ENCODE assay signal across 8 mouse cellular contexts in the genomic region with DNA sequence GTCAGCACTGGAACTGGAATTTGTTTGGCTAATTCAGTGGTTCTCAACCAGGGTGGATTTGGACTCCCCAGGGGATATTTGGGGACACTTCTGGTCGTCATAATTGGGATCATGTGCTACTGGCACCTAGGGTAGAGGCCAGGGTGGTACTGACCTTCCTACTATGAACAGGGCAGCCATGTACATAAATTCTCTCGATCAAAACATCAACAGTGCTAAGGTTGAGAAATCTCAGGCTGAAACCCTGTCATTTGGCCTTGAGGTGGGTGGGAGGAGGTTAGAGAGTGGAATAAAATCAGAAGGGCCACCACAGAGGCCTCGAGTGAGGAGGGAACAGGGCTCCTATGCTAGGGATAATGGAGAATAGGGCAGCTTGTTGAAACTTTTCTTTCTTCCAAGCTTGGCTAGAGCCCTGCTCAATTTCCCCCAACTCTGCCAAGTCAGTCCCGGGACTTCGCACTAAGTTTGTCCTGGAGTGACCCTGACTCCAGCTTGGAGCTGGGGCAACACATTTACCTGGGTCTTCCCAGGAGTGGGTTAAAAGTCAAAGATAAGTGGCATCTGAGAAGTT. TPM values are rescaled to one million over a fixed set of nuclear protein-coding genes. Genes with fewer than 3 reads are reported as not detected.
DNase-seq lines count a peak whose midpoint lies in the region; ATAC-seq and TF ChIP-seq lines count a peak whose summit lies in the region.

No protein-coding gene starts in this region.

- 68% methylated on average over 5 of the region's 5 CpGs for WGBS in lung, embryonic 14.5 days
- WGBS in lung, adult 2 months, result 37% methylated on average over 5 of the region's 5 CpGs
- WGBS in heart, embryonic 14.5 days, result 76% methylated on average over 5 of the region's 5 CpGs
- WGBS in limb, embryonic 15.5 days, result 66% methylated on average over 5 of the region's 5 CpGs

- peaks cover 23% of the 10 kb centered on the region for H3K4me1 ChIP-seq in lung, embryonic 14.5 days (ENCODE audit: insufficient read depth)
- peaks cover 22% of the 10 kb centered on the region for H3K4me1 ChIP-seq in lung, adult 2 months (ENCODE audit: control insufficient read depth, insufficient read depth, low read length)
- H3K4me1 ChIP-seq in bone marrow macrophage, adult 2 months (ENCODE audit: control insufficient read depth, insufficient read depth, low read length), result peaks cover 58% of the 10 kb centered on the region
- peaks cover 23 to 37% of the 10 kb centered on the region in 2 experiments for H3K4me1 ChIP-seq in heart, embryonic 14.5 days (ENCODE audit: control insufficient read depth in 2 of 2, insufficient read depth in 2 of 2, low read length in 2 of 2)
- peaks cover 48% of the 10 kb centered on the region for H3K4me1 ChIP-seq in limb, embryonic 15.5 days

- no peak for ATAC-seq in lung, embryonic 14.5 days (ENCODE audit: insufficient read depth)
- no peak for ATAC-seq in heart, embryonic 14.5 days (ENCODE audit: insufficient number of reproducible peaks, insufficient read depth, low FRiP score, low read depth)
- no peak for ATAC-seq in limb, embryonic 15.5 days (ENCODE audit: insufficient number of reproducible peaks, low FRiP score, low TSS enrichment, low read depth)

- DNase-seq in lung, embryonic 14.5 days, result no peak
- DNase-seq in lung, adult 2 months, result no peak
- no peak for DNase-seq in left cerebral cortex, adult 8-10 months (ENCODE audit: low spot score in 2 of 2)
- no peak for DNase-seq in cerebellum, postnatal 14 days
- no peak for DNase-seq in spleen, adult 12 weeks (ENCODE audit: low spot score)

- H3K27me3 ChIP-seq in lung, embryonic 14.5 days (ENCODE audit: insufficient read depth, low read length), result no peaks in the 10 kb centered on the region
- no peaks in the 10 kb centered on the region for H3K27me3 ChIP-seq in heart, embryonic 14.5 days (ENCODE audit: control insufficient read depth, insufficient read depth, low read length)
- no peaks in the 10 kb centered on the region for H3K27me3 ChIP-seq in limb, embryonic 15.5 days

- peak overlapping the region; percentile 96 for H3K27ac ChIP-seq in lung, embryonic 14.5 days (ENCODE audit: low read depth)
- H3K27ac ChIP-seq in bone marrow macrophage, adult 2 months (ENCODE audit: insufficient read depth, low read depth, low read length), result peak overlapping the region; percentile 100
- peak overlapping the region; percentile 73 to 96; a peak in 3 of 4 replicates for H3K27ac ChIP-seq in heart, embryonic 14.5 days (replicated peaks in 1 of 2; ENCODE audit: control insufficient read depth in 1 of 2, insufficient read depth in 1 of 2, low read depth in 2 of 2, low read length in 2 of 2)
- H3K27ac ChIP-seq in limb, embryonic 15.5 days, result peak overlapping the region; percentile 97

- no peaks in the 10 kb centered on the region for H3K36me3 ChIP-seq in lung, embryonic 14.5 days (ENCODE audit: insufficient read depth)
- peaks cover 8% of the 10 kb centered on the region for H3K36me3 ChIP-seq in heart, embryonic 14.5 days (ENCODE audit: control insufficient read depth, insufficient read depth, low read length)
- H3K36me3 ChIP-seq in limb, embryonic 15.5 days, result no peaks in the 10 kb centered on the region

- no peak for TF ChIP-seq CTCF in lung, embryonic 14.5 days (IDR thresholded peaks at IDR 0.05; ENCODE audit: low read depth)
- no peak for TF ChIP-seq CTCF in lung, adult 2 months (IDR thresholded peaks at IDR 0.05; ENCODE audit: insufficient read depth, low read length)
- TF ChIP-seq CTCF in bone marrow macrophage, adult 2 months (IDR thresholded peaks at IDR 0.05; ENCODE audit: low read depth, low read length), result no peak

- TF ChIP-seq POLR2A in lung, adult 2 months (IDR thresholded peaks at IDR 0.05; ENCODE audit: borderline replicate concordance, extremely low read depth, low read depth, low read length), result no peak
- TF ChIP-seq POLR2A in bone marrow macrophage, adult 2 months (IDR thresholded peaks at IDR 0.05; ENCODE audit: borderline replicate concordance, low read depth, low read length), result no peak

- no peak overlapping the region for H3K9ac ChIP-seq in lung, embryonic 14.5 days
- H3K9ac ChIP-seq in heart, embryonic 14.5 days (ENCODE audit: low read length), result peak overlapping the region; percentile 75; the same call in 1 of the 2 replicates
- H3K9ac ChIP-seq in limb, embryonic 15.5 days, result no peak overlapping the region

- H3K4me3 ChIP-seq in lung, embryonic 14.5 days (ENCODE audit: low read depth, low read length), result peak overlapping the region; percentile 37; the same call in 1 of the 2 replicates
- no peak overlapping the region for H3K4me3 ChIP-seq in lung, adult 2 months (replicated peaks; ENCODE audit: extremely low read depth, low read depth, low read length)
- H3K4me3 ChIP-seq in bone marrow macrophage, adult 2 months (ENCODE audit: insufficient read depth, low read length), result no peak overlapping the region
- no peak overlapping the region for H3K4me3 ChIP-seq in heart, embryonic 14.5 days (ENCODE audit: control insufficient read depth in 1 of 2, insufficient read depth in 1 of 2, low read depth in 1 of 2, low read length in 2 of 2)
- H3K4me3 ChIP-seq in limb, embryonic 15.5 days, result no peak overlapping the region

- H3K9me3 ChIP-seq in lung, embryonic 14.5 days (ENCODE audit: low read depth, low read length), result no peaks in the 10 kb centered on the region
- H3K9me3 ChIP-seq in heart, embryonic 14.5 days (ENCODE audit: control insufficient read depth, low read length), result no peaks in the 10 kb centered on the region
- H3K9me3 ChIP-seq in limb, embryonic 15.5 days, result no peaks in the 10 kb centered on the region

- peak overlapping the region; percentile 74 for H3K4me2 ChIP-seq in lung, embryonic 14.5 days
- peak overlapping the region; percentile 84; the same call in 1 of the 2 replicates for H3K4me2 ChIP-seq in heart, embryonic 14.5 days (ENCODE audit: low read length)
- 0 out of 2 replicates have a peak overlapping the region, but pooled peaks have one; percentile 70 for H3K4me2 ChIP-seq in limb, embryonic 15.5 days

RNA-seq across cellular contexts. Expression of a gene that starts 2.3 kb away (rescaled TPM):
- polyA plus RNA-seq in lung, embryonic 14.5 days (2014; fragmentation: Nextera tagmentation; extraction: Ambion mirVana), result 18.0 and 24.2 TPM in 2 replicates
- 15.3 and 29.6 TPM in 2 replicates for polyA plus RNA-seq in lung, adult 2 months (2012; rRNA removed)
- 3.6 and 4.3 TPM in 2 replicates for polyA plus RNA-seq in bone marrow macrophage, adult 2 months (2012; ENCODE audit: insufficient read depth, insufficient read length, missing spikeins)
- polyA plus RNA-seq in heart, embryonic 14.5 days (2014; fragmentation: Nextera tagmentation; extraction: Ambion mirVana), result 10.3 and 13.4 TPM in 2 replicates
- 28.2 and 30.8 TPM in 2 replicates for polyA plus RNA-seq in limb, embryonic 15.5 days (2015; fragmentation: Nextera tagmentation; extraction: Ambion mirVana)
- under 1 TPM; 0.62 to 0.99 (median 0.82) TPM for total RNA-seq in left cerebral cortex, adult 8-10 months (2022)

RNA-seq across cellular contexts. Expression of a gene that starts 4.7 kb away (rescaled TPM):
- 4.1 and 4.6 TPM in 2 replicates for polyA plus RNA-seq in lung, embryonic 14.5 days (2014; fragmentation: Nextera tagmentation; extraction: Ambion mirVana)
- 27.9 and 29.9 TPM in 2 replicates for polyA plus RNA-seq in lung, adult 2 months (2012; rRNA removed)
- 41.1 and 46.6 TPM in 2 replicates for polyA plus RNA-seq in bone marrow macrophage, adult 2 months (2012; ENCODE audit: insufficient read depth, insufficient read length, missing spikeins)
- polyA plus RNA-seq in heart, embryonic 14.5 days (2014; fragmentation: Nextera tagmentation; extraction: Ambion mirVana), result 3.1 and 3.7 TPM in 2 replicates
- polyA plus RNA-seq in limb, embryonic 15.5 days (2015; fragmentation: Nextera tagmentation; extraction: Ambion mirVana), result 5.8 and 6.5 TPM in 2 replicates
- 10 to 100 TPM; 20.2 to 22.5 (median 22.0) TPM for total RNA-seq in left cerebral cortex, adult 8-10 months (2022)

RNA-seq across cellular contexts. Expression of a gene that starts 19.8 kb away (rescaled TPM):
- polyA plus RNA-seq in lung, embryonic 14.5 days (2014; fragmentation: Nextera tagmentation; extraction: Ambion mirVana), result 0.24 TPM in 1 of 2 replicates, not detected in the other
- polyA plus RNA-seq in lung, adult 2 months (2012; rRNA removed), result 0.60 and 0.82 TPM in 2 replicates
- polyA plus RNA-seq in bone marrow macrophage, adult 2 months (2012; ENCODE audit: insufficient read depth, insufficient read length, missing spikeins), result not detected in 2 replicates
- polyA plus RNA-seq in heart, embryonic 14.5 days (2014; fragmentation: Nextera tagmentation; extraction: Ambion mirVana), result not detected in 2 replicates
- polyA plus RNA-seq in limb, embryonic 15.5 days (2015; fragmentation: Nextera tagmentation; extraction: Ambion mirVana), result 0.12 and 1.6 TPM in 2 replicates
- under 1 TPM in 3 of 4 experiments, not detected in 1; 0.27 to 0.84 (median 0.43) TPM for total RNA-seq in left cerebral cortex, adult 8-10 months (2022)

RNA-seq across cellular contexts. Expression of a gene that starts 27.4 kb away (rescaled TPM):
- 96.9 and 104 TPM in 2 replicates for polyA plus RNA-seq in lung, embryonic 14.5 days (2014; fragmentation: Nextera tagmentation; extraction: Ambion mirVana)
- polyA plus RNA-seq in lung, adult 2 months (2012; rRNA removed), result 67.9 and 90.2 TPM in 2 replicates
- 51.0 and 65.7 TPM in 2 replicates for polyA plus RNA-seq in bone marrow macrophage, adult 2 months (2012; ENCODE audit: insufficient read depth, insufficient read length, missing spikeins)
- polyA plus RNA-seq in heart, embryonic 14.5 days (2014; fragmentation: Nextera tagmentation; extraction: Ambion mirVana), result 46.8 and 48.2 TPM in 2 replicates
- polyA plus RNA-seq in limb, embryonic 15.5 days (2015; fragmentation: Nextera tagmentation; extraction: Ambion mirVana), result 44.4 and 49.5 TPM in 2 replicates
- 100 to 1,000 TPM; 138 to 159 (median 149) TPM for total RNA-seq in left cerebral cortex, adult 8-10 months (2022)

RNA-seq across cellular contexts. Expression of a gene that starts 36.7 kb away (rescaled TPM):
- polyA plus RNA-seq in lung, embryonic 14.5 days (2014; fragmentation: Nextera tagmentation; extraction: Ambion mirVana), result 41.7 and 44.6 TPM in 2 replicates
- 96.0 and 110 TPM in 2 replicates for polyA plus RNA-seq in lung, adult 2 months (2012; rRNA removed)
- polyA plus RNA-seq in bone marrow macrophage, adult 2 months (2012; ENCODE audit: insufficient read depth, insufficient read length, missing spikeins), result 8.6 and 9.9 TPM in 2 replicates
- polyA plus RNA-seq in heart, embryonic 14.5 days (2014; fragmentation: Nextera tagmentation; extraction: Ambion mirVana), result 27.8 and 32.4 TPM in 2 replicates
- 296 and 333 TPM in 2 replicates for polyA plus RNA-seq in limb, embryonic 15.5 days (2015; fragmentation: Nextera tagmentation; extraction: Ambion mirVana)
- total RNA-seq in left cerebral cortex, adult 8-10 months (2022), result 10 to 100 TPM in 2 of 4 experiments, 1 to 10 TPM in 2; 8.5 to 17.8 (median 11.3) TPM
